In the genomic region with DNA sequence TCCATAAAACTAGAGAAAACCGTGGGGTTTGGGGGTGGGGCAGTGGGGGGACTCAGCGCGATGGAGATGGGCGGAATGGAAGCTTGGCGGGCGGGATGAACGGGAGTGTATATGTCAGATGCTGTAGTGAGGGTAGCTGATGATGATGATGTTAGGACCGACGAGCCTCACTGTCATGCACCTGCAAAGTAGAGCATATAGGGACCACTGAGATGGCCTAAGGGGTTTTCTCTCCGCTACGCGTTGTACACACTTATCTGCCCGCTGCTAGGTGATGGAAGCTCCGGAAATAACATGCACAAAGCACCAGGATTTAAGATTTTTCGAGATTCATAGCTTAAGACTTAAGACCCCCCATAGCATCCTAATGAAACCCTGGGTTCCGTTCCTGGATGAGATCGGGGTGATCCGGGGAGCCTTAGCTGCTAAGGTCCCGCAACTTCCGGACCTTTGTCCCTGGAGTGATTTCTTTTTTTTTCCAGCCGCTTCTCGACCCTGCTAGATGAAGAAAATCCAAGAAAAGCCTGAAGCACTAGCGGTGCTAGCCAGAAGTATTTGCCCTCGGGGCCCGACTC, we compare ENCODE assay signal across 8 mouse cellular contexts. TPM values are rescaled to one million over a fixed set of nuclear protein-coding genes. Genes with fewer than 3 reads are reported as not detected.
A peak's percentile ranks its signal among the peaks of the same experiment; 100 is the strongest.
DNase-seq lines count a peak whose midpoint lies in the region; ATAC-seq and TF ChIP-seq lines count a peak whose summit lies in the region.

No protein-coding gene starts in this region.

- no peaks in the 10 kb centered on the region for H3K9me3 ChIP-seq in limb, embryonic 12.5 days
- no peaks in the 10 kb centered on the region for H3K9me3 ChIP-seq in neural tube, embryonic 15.5 days (replicated peaks)

- peak overlapping the region; percentile 83 for H3K9ac ChIP-seq in limb, embryonic 12.5 days (replicated peaks)
- peak overlapping the region; percentile 75 for H3K9ac ChIP-seq in neural tube, embryonic 15.5 days (replicated peaks)

- no peak for TF ChIP-seq POLR2A in lung, adult 2 months (IDR thresholded peaks at IDR 0.05; ENCODE audit: borderline replicate concordance, extremely low read depth, low read depth, low read length)
- TF ChIP-seq POLR2A in embryonic fibroblast, embryonic 13.5 days (IDR thresholded peaks at IDR 0.05; ENCODE audit: low read depth, low read length) = peak; percentile 23

- WGBS in lung, adult 2 months = under 1% methylated on average over 25 of the region's 25 CpGs
- WGBS in limb, embryonic 12.5 days = 0% methylated on average over 25 of the region's 25 CpGs
- WGBS in neural tube, embryonic 15.5 days = under 1% methylated on average over 25 of the region's 25 CpGs

- H3K4me3 ChIP-seq in lung, adult 2 months (replicated peaks; ENCODE audit: extremely low read depth, low read depth, low read length) = peak overlapping the region; percentile 91
- H3K4me3 ChIP-seq in embryonic fibroblast, embryonic 13.5 days (ENCODE audit: insufficient read depth, low read length) = peak overlapping the region; percentile 90
- peak overlapping the region; percentile 84 for H3K4me3 ChIP-seq in limb, embryonic 12.5 days (replicated peaks)
- H3K4me3 ChIP-seq in neural tube, embryonic 15.5 days (replicated peaks) = peak overlapping the region; percentile 83

- peaks cover 32% of the 10 kb centered on the region for H3K36me3 ChIP-seq in limb, embryonic 12.5 days
- H3K36me3 ChIP-seq in neural tube, embryonic 15.5 days = no peaks in the 10 kb centered on the region

- H3K4me2 ChIP-seq in limb, embryonic 12.5 days = peak overlapping the region; percentile 89
- H3K4me2 ChIP-seq in neural tube, embryonic 15.5 days = peak overlapping the region; percentile 90

- H3K27me3 ChIP-seq in limb, embryonic 12.5 days = no peaks in the 10 kb centered on the region
- no peaks in the 10 kb centered on the region for H3K27me3 ChIP-seq in neural tube, embryonic 15.5 days (replicated peaks)

- DNase-seq in lung, adult 2 months = no peak
- DNase-seq in lung, postnatal 25 days (ENCODE audit: low spot score) = no peak
- no peak for DNase-seq in layer of hippocampus, postnatal 25 days (ENCODE audit: extremely low spot score in 1 of 2, low spot score in 1 of 2)
- no peak for DNase-seq in adrenal gland, adult (ENCODE audit: inconsistent age in 2 of 2, low spot score in 1 of 2)
- DNase-seq in spleen, postnatal 14 days (ENCODE audit: low spot score in 2 of 2) = no peak

- H3K27ac ChIP-seq in embryonic fibroblast, embryonic 13.5 days (ENCODE audit: insufficient read depth, low read length) = peak overlapping the region; percentile 93
- peak overlapping the region; percentile 97 for H3K27ac ChIP-seq in limb, embryonic 12.5 days
- peak overlapping the region; percentile 96 for H3K27ac ChIP-seq in neural tube, embryonic 15.5 days (replicated peaks)

- H3K4me1 ChIP-seq in lung, adult 2 months (ENCODE audit: control insufficient read depth, insufficient read depth, low read length) = peaks cover 10% of the 10 kb centered on the region
- H3K4me1 ChIP-seq in embryonic fibroblast, embryonic 13.5 days (ENCODE audit: control insufficient read depth, insufficient read depth, low read length) = peaks cover 18% of the 10 kb centered on the region
- H3K4me1 ChIP-seq in limb, embryonic 12.5 days (replicated peaks) = peaks cover 30% of the 10 kb centered on the region
- peaks cover 47% of the 10 kb centered on the region for H3K4me1 ChIP-seq in neural tube, embryonic 15.5 days

- no peak for ATAC-seq in limb, embryonic 12.5 days (ENCODE audit: insufficient number of reproducible peaks, insufficient read depth, low FRiP score, low TSS enrichment, low read depth)
- ATAC-seq in neural tube, embryonic 15.5 days (ENCODE audit: low FRiP score) = peak; percentile 9; the same call in 1 of the 2 replicates

- TF ChIP-seq CTCF in lung, adult 2 months (IDR thresholded peaks at IDR 0.05; ENCODE audit: insufficient read depth, low read length) = no peak
- no peak for TF ChIP-seq CTCF in embryonic fibroblast, embryonic 13.5 days (IDR thresholded peaks at IDR 0.05; ENCODE audit: borderline replicate concordance, insufficient read depth, low read length)

RNA-seq across cellular contexts. Expression of a gene that starts 0.5 kb away (rescaled TPM):
- polyA plus RNA-seq in lung, adult 2 months (2012; rRNA removed) = 66.8 and 75.0 TPM in 2 replicates
- 159 and 160 TPM in 2 replicates for polyA plus RNA-seq in embryonic fibroblast, embryonic 13.5 days (2011; ENCODE audit: insufficient read length, low read depth, missing spikeins)
- polyA plus RNA-seq in limb, embryonic 12.5 days (2016; fragmentation: Nextera tagmentation; extraction: Ambion mirVana) = 175 and 180 TPM in 2 replicates
- 51.8 and 85.1 TPM in 2 replicates for polyA plus RNA-seq in neural tube, embryonic 15.5 days (2015; fragmentation: Nextera tagmentation; extraction: Ambion mirVana)
- total RNA-seq in layer of hippocampus, postnatal 25 days (2021) = 10 to 100 TPM; 24.3 to 29.8 TPM

RNA-seq across cellular contexts. Expression of a gene that starts 0.6 kb away (rescaled TPM):
- polyA plus RNA-seq in lung, adult 2 months (2012; rRNA removed) = 11.9 and 15.0 TPM in 2 replicates
- polyA plus RNA-seq in embryonic fibroblast, embryonic 13.5 days (2011; ENCODE audit: insufficient read length, low read depth, missing spikeins) = 7.9 and 10.2 TPM in 2 replicates
- polyA plus RNA-seq in limb, embryonic 12.5 days (2016; fragmentation: Nextera tagmentation; extraction: Ambion mirVana) = 35.8 and 39.0 TPM in 2 replicates
- polyA plus RNA-seq in neural tube, embryonic 15.5 days (2015; fragmentation: Nextera tagmentation; extraction: Ambion mirVana) = 18.1 and 18.8 TPM in 2 replicates
- 10 to 100 TPM; 11.7 to 12.5 TPM for total RNA-seq in layer of hippocampus, postnatal 25 days (2021)

RNA-seq across cellular contexts. Expression of a gene that starts 20.7 kb away (rescaled TPM):
- polyA plus RNA-seq in lung, adult 2 months (2012; rRNA removed) = 0.88 and 1.0 TPM in 2 replicates
- polyA plus RNA-seq in embryonic fibroblast, embryonic 13.5 days (2011; ENCODE audit: insufficient read length, low read depth, missing spikeins) = 0.45 and 2.6 TPM in 2 replicates
- polyA plus RNA-seq in limb, embryonic 12.5 days (2016; fragmentation: Nextera tagmentation; extraction: Ambion mirVana) = 53.3 and 54.3 TPM in 2 replicates
- polyA plus RNA-seq in neural tube, embryonic 15.5 days (2015; fragmentation: Nextera tagmentation; extraction: Ambion mirVana) = 113 and 126 TPM in 2 replicates
- total RNA-seq in layer of hippocampus, postnatal 25 days (2021) = 100 to 1,000 TPM; 134 to 139 TPM

RNA-seq across cellular contexts. Expression of a gene that starts 25.1 kb away (rescaled TPM):
- polyA plus RNA-seq in lung, adult 2 months (2012; rRNA removed) = 8.4 and 15.9 TPM in 2 replicates
- polyA plus RNA-seq in embryonic fibroblast, embryonic 13.5 days (2011; ENCODE audit: insufficient read length, low read depth, missing spikeins) = 0.58 and 2.7 TPM in 2 replicates
- 3.0 and 4.8 TPM in 2 replicates for polyA plus RNA-seq in limb, embryonic 12.5 days (2016; fragmentation: Nextera tagmentation; extraction: Ambion mirVana)
- polyA plus RNA-seq in neural tube, embryonic 15.5 days (2015; fragmentation: Nextera tagmentation; extraction: Ambion mirVana) = 76.7 and 77.0 TPM in 2 replicates
- 100 to 1,000 TPM; 394 to 472 TPM for total RNA-seq in layer of hippocampus, postnatal 25 days (2021)

RNA-seq across cellular contexts. Expression of a gene that starts 31.7 kb away (rescaled TPM):
- 3.1 TPM in 2 replicates for polyA plus RNA-seq in lung, adult 2 months (2012; rRNA removed)
- polyA plus RNA-seq in embryonic fibroblast, embryonic 13.5 days (2011; ENCODE audit: insufficient read length, low read depth, missing spikeins) = 0.21 TPM in 1 of 2 replicates, not detected in the other
- 1.9 and 3.3 TPM in 2 replicates for polyA plus RNA-seq in limb, embryonic 12.5 days (2016; fragmentation: Nextera tagmentation; extraction: Ambion mirVana)
- polyA plus RNA-seq in neural tube, embryonic 15.5 days (2015; fragmentation: Nextera tagmentation; extraction: Ambion mirVana) = 3.1 and 3.5 TPM in 2 replicates
- total RNA-seq in layer of hippocampus, postnatal 25 days (2021) = 1 to 10 TPM; 3.5 to 8.0 TPM

Comparison
In these comparisons a context has a peak if more than half of its experiments do, and no peak if none do; other contexts are left out.
1. RNA of a gene that starts 20.7 kb away (polyA plus RNA-seq): 113 to 126 TPM in neural tube, embryonic 15.5 days and 53.3 to 54.3 TPM in limb, embryonic 12.5 days; 0.45 to 2.6 TPM in embryonic fibroblast, embryonic 13.5 days and 0.88 to 1.0 TPM in lung, adult 2 months; every median in the first group is over 10 times any median in the second.
2. Peak in every context shown above with its lines, with median percentiles within 50 percentile points of each other: H3K4me3 ChIP-seq and H3K27ac ChIP-seq.